Mouse (Mus musculus) forebrain, embryonic 11.5 days (tissue): ENCODE data around the gene Cd63. TPM values are rescaled to one million over a fixed set of nuclear protein-coding genes. Genes with fewer than 3 reads are reported as not detected.

Source experiments
- ATAC-seq: fragments of 200-750 bp; cut with Nextera tagmentation; replicated peaks from 2 replicates; pipeline ENCODE4 v1.8.0; 2017; ENCODE audit warnings: moderate TSS enrichment; ENCODE audit not compliant: low FRiP score
- DNase-seq: peaks from one replicate; pipeline ENCODE4 v3.0.0-alpha.2; 2017; ENCODE audit warnings: low spot score
- H3K27ac ChIP-seq: fragments of 300-500 bp; sonication (generic); 2 replicates; pipeline ENCODE4 v1.5.1; 2014; ENCODE audit warnings: low read depth, low read length
- H3K27me3 ChIP-seq: fragments of 300-500 bp; sonication (generic); 2 replicates; pipeline ENCODE4 v1.6.1; 2014; ENCODE audit warnings: mild to moderate bottlenecking, low read length, mixed read lengths; ENCODE audit not compliant: control insufficient read depth, insufficient read depth
- H3K36me3 ChIP-seq: fragments of 300-500 bp; sonication (generic); 2 replicates; pipeline ENCODE4 v1.6.1; 2014; ENCODE audit warnings: mild to moderate bottlenecking, low read length, moderate library complexity, mixed read lengths; ENCODE audit not compliant: control insufficient read depth, insufficient read depth
- H3K4me1 ChIP-seq: fragments of 300-500 bp; sonication (generic); replicated peaks from 2 replicates; pipeline ENCODE4 v1.6.1; 2014; ENCODE audit warnings: low read length, mixed read lengths; ENCODE audit not compliant: control insufficient read depth, insufficient read depth
- H3K4me2 ChIP-seq: fragments of 300-500 bp; sonication (generic); 2 replicates; pipeline ENCODE4 v1.6.1; 2014; ENCODE audit warnings: low read depth, mild to moderate bottlenecking, low read length, moderate library complexity, mixed read lengths; ENCODE audit not compliant: severe bottlenecking
- H3K4me3 ChIP-seq: fragments of 300-500 bp; sonication (generic); 2 replicates; pipeline ENCODE4 v1.5.1; 2014; ENCODE audit warnings: low read depth, low read length
- H3K9ac ChIP-seq: fragments of 300-500 bp; sonication (generic); 2 replicates; pipeline ENCODE4 v1.6.1; 2014; ENCODE audit warnings: low read length
- H3K9me3 ChIP-seq: fragments of 300-500 bp; sonication (generic); 2 replicates; pipeline ENCODE4 v1.6.1; 2016; ENCODE audit warnings: low read length, mixed read lengths; ENCODE audit not compliant: control insufficient read depth
- WGBS: fragments of 180-500 bp; shearing (Covaris S2); extraction: QIAGEN DNeasy Blood & Tissue Kit; methylation state at CpG from one replicate; pipeline ENCODE4 v1.1.7; 2014; 5-methylcytosine and 5-hydroxymethylcytosine counted together
- polyA plus RNA-seq: library from polyadenylated mRNA; unstranded; fragments of >200 nt; fragmentation: Nextera tagmentation; extraction: Ambion mirVana; gene quantifications from 2 replicates; pipeline ENCODE4 v1.2.1, GENCODE M21; 2014

The Cd63 gene
- polyA plus RNA-seq = 144 and 151 TPM in 2 replicates

- ATAC-seq = no peak
- H3K4me1 ChIP-seq = no peaks in the 10 kb centered on the region
Measured at GRCm38 (mm10) chr10:128900698-128901097, at the start of gene Cd63. Gene Cd63 (plus strand): TSS chr10:128900989.

GRCm38 (mm10) chr10:128861176-128861575 is 39.6 kb upstream of the Cd63 start:
- ATAC-seq = no peak
- Histone ChIP-seq H3K9ac (no peak overlapping the region), H3K4me3 (no peak overlapping the region), H3K9me3 (no peaks in the 10 kb centered on the region), H3K4me2 (no peak overlapping the region), H3K4me1 (no peaks in the 10 kb centered on the region), H3K36me3 (no peaks in the 10 kb centered on the region; the same call in 1 of the 2 replicates), H3K27ac (no peak overlapping the region), H3K27me3 (no peaks in the 10 kb centered on the region)
- DNase-seq = no peak

More at GRCm38 (mm10) chr10:128900698-128901097, at the start of gene Cd63:
- DNase-seq = no peak
- H3K36me3 ChIP-seq = no peaks in the 10 kb centered on the region
- H3K27ac ChIP-seq = no peak within 1 kb of the TSS
- H3K9ac ChIP-seq = no peak within 1 kb of the TSS
- H3K9me3 ChIP-seq = no peaks in the 10 kb centered on the region
- no peak within 1 kb of the TSS for H3K4me3 ChIP-seq
- no peak within 1 kb of the TSS for H3K4me2 ChIP-seq
- 80% methylated on average over 3 of the region's 3 CpGs for WGBS
- peaks cover 7% of the 10 kb centered on the region for H3K27me3 ChIP-seq

- Histone ChIP-seq H3K36me3 (peaks cover 2% of the 10 kb centered on the region; the same call in 1 of the 2 replicates), H3K4me1 (no peaks in the 10 kb centered on the region), H3K9me3 (no peaks in the 10 kb centered on the region), H3K4me2 (no peak overlapping the region), H3K27ac (no peak overlapping the region), H3K27me3 (no peaks in the 10 kb centered on the region), H3K4me3 (no peak overlapping the region), H3K9ac (no peak overlapping the region)
- ATAC-seq = no peak
- no peak for DNase-seq
- 88% methylated on average over 3 of the region's 3 CpGs for WGBS
Measured at GRCm38 (mm10) chr10:128866042-128866441, 34.7 kb upstream of the Cd63 start.

- Histone ChIP-seq H3K4me2 (no peak overlapping the region), H3K27ac (no peak overlapping the region), H3K36me3 (peaks cover 2% of the 10 kb centered on the region; the same call in 1 of the 2 replicates), H3K4me1 (no peaks in the 10 kb centered on the region), H3K4me3 (no peak overlapping the region), H3K9me3 (no peaks in the 10 kb centered on the region), H3K27me3 (no peaks in the 10 kb centered on the region), H3K9ac (no peak overlapping the region)
- no peak for DNase-seq
- no peak for ATAC-seq
- WGBS = 93% methylated on average over 1 of the region's 1 CpGs
Measured at GRCm38 (mm10) chr10:128866518-128866917, 34.3 kb upstream of the Cd63 start.

- no peaks in the 10 kb centered on the region for H3K4me1 ChIP-seq
- no peak overlapping the region for H3K4me2 ChIP-seq
- H3K4me3 ChIP-seq = no peak overlapping the region
- no peaks in the 10 kb centered on the region for H3K27me3 ChIP-seq
- ATAC-seq (no peak), DNase-seq (no peak)
- no peak overlapping the region for H3K9ac ChIP-seq
- no peaks in the 10 kb centered on the region for H3K9me3 ChIP-seq
- 88% methylated on average over 3 of the region's 3 CpGs for WGBS
- no peak overlapping the region for H3K27ac ChIP-seq
- peaks cover 6% of the 10 kb centered on the region; the same call in 1 of the 2 replicates for H3K36me3 ChIP-seq
Measured at GRCm38 (mm10) chr10:128870341-128870740, 30.4 kb upstream of the Cd63 start.

- no peak for DNase-seq
- H3K4me2 ChIP-seq = no peak overlapping the region
- no peak for ATAC-seq
Measured at GRCm38 (mm10) chr10:128878291-128878690, 22.5 kb upstream of the Cd63 start.

GRCm38 (mm10) chr10:128878811-128879210 is 22.0 kb upstream of the Cd63 start:
- ATAC-seq (no peak), DNase-seq (no peak)
- Histone ChIP-seq H3K4me2 (no peak overlapping the region), H3K4me1 (no peaks in the 10 kb centered on the region), H3K36me3 (no peaks in the 10 kb centered on the region; the same call in 1 of the 2 replicates), H3K9ac (no peak overlapping the region), H3K27ac (no peak overlapping the region), H3K27me3 (no peaks in the 10 kb centered on the region), H3K4me3 (no peak overlapping the region), H3K9me3 (no peaks in the 10 kb centered on the region)
- 92% methylated on average over 2 of the region's 2 CpGs for WGBS

More at GRCm38 (mm10) chr10:128878291-128878690, 22.5 kb upstream of the Cd63 start:
- Histone ChIP-seq H3K9me3 (no peaks in the 10 kb centered on the region), H3K27me3 (no peaks in the 10 kb centered on the region), H3K9ac (no peak overlapping the region), H3K4me1 (no peaks in the 10 kb centered on the region), H3K36me3 (no peaks in the 10 kb centered on the region; the same call in 1 of the 2 replicates), H3K4me3 (no peak overlapping the region), H3K27ac (no peak overlapping the region)

- Histone ChIP-seq H3K9me3 (no peaks in the 10 kb centered on the region), H3K4me2 (no peak overlapping the region), H3K9ac (no peak overlapping the region), H3K27me3 (no peaks in the 10 kb centered on the region), H3K4me1 (no peaks in the 10 kb centered on the region), H3K4me3 (no peak overlapping the region), H3K27ac (no peak overlapping the region), H3K36me3 (no peaks in the 10 kb centered on the region; the same call in 1 of the 2 replicates)
- DNase-seq (no peak), ATAC-seq (no peak)
- WGBS = 83% methylated on average over 5 of the region's 5 CpGs
Measured at GRCm38 (mm10) chr10:128882067-128882466, 18.7 kb upstream of the Cd63 start.
